Mouse (Mus musculus) erythroblast, embryonic 14.5 days (primary cell): ENCODE results near the gene Htr1f.

Source experiments
- GATA1 ChIP-seq: IDR thresholded peaks from 2 replicates; pipeline ENCODE4 v1.6.1; 2012; ENCODE audit warnings: low read length, inconsistent platforms, mixed read lengths
- TAL1 ChIP-seq: IDR thresholded peaks from 3 replicates; pipeline ENCODE4 v1.6.1; 2012; ENCODE audit warnings: low read length, inconsistent platforms, mixed read lengths

DNA sequence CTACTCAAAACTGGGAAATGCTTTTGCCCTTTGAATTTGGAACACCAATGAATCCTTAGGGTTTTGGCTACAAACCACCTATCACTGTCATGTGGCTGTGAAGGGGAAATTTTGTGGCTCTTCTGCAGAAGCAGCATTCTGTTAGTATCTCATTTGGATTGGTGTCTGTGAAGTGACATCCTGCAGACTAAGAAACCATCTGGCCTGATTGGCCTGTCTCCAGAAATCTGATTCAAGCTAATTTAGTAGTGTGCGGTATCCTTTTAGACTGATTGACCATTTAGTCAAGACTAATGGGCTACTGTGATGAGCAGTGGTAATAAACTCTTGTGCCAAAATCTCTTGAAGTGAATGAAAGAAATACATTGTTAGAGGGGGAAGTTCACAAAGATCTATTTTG lies 76.0 kb downstream of the Htr1f start:
- TF ChIP-seq GATA1 (no peak), TAL1 (no peak)
